Mouse (Mus musculus) 3134 (cell line): ENCODE results near the gene Crhbp.

Source experiments
- DNase-seq: peaks from one replicate; pipeline ENCODE4 v3.0.0-alpha.2; 2011; ENCODE audit warnings: low spot score; ENCODE audit not compliant: insufficient read length; ENCODE audit errors: extremely low read depth

Crhbp gene

DNA sequence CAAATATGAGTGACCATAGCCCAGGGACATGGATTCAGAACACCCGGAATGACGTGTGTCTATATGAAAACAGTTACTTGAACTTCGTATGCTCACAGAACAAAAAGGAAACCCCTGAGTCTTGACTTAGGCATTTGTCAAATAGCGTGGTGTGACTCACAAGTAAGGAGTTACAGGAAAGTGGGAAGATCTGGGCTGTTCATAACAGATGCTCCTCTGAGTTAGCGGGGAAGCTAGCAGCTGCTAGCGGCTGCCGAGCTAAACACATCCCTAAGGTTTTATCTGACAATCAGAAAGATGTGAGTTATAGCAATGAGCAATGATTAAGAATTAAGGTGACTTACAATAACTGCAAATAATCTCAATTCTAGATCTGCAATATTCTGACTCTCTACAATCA is 19.8 kb downstream of the Crhbp start:
- DNase-seq = no peak

DNA sequence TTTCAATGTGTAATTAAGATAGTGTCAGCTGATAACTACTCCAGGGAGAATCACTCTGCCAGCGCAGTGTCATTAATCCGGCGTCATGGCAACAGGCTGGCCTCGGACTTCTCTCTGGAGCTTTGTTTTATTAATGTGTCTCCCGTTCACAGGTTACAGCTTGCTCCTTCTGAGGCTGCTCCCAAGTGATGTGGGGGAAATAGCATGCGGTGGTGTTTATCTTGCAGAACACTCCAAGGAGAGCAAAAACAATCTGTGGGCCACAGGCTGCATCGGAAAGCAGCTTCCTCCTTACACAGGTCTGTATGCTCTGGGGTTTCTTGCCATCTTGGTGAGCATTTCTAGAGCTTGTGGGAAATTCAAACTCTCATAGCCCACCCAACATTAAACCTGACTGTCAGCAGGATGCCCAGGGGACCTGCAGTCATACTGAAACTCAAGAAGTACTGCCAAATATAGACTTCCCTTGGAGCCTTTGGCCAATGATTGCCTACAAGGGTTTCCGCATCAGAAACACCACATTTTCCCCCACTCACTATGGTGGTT is 25.4 kb downstream of the Crhbp start:
- no peak for DNase-seq

DNA sequence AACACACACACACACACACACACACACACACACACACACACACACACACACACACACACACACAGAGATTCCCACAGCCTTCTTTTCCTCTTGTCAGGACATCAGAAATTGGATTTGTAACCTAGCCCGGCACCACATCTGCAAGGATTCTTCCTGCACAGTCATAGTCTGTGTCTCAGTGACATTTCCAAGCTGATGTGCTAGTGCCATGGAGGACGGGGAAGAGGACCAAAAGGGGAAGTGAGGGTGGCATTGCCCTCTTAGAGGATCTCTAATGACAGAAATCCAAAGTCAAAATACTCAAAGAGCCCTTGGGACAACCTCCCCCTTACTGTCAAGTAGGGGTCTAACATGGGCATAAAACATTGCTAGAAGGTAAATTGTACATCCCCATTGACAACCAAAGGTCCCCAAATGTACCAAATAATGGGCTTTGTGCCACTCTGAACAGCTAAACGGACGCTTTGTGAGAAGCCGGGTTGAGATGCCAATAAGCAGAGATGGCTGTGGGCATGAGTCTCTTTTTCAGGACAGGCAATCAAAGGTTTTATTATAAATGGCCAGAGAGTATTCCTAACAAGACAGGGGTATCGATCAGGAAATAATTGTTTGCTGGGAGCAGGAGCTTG is 26.0 kb downstream of the Crhbp start:
- DNase-seq = no peak

DNA sequence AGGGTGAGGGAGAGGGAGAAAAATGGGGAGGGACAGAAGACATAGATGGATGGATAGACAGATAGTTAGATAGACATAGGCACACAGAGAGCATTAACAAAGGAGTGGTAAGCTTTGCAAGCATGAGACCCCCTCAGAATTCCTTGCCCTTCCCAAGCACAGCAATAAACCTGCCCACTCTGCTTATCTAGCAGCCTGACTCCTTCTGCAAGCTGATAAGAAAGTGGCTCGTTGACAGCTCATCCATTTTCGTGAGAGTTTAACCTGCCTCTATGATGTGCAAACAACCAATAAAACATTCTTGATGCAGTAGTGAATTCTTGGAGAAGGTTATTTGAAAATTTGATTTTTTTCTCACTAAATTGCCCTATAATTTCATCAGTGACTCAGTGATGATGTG is 32.5 kb downstream of the Crhbp start:
- no peak for DNase-seq

DNA sequence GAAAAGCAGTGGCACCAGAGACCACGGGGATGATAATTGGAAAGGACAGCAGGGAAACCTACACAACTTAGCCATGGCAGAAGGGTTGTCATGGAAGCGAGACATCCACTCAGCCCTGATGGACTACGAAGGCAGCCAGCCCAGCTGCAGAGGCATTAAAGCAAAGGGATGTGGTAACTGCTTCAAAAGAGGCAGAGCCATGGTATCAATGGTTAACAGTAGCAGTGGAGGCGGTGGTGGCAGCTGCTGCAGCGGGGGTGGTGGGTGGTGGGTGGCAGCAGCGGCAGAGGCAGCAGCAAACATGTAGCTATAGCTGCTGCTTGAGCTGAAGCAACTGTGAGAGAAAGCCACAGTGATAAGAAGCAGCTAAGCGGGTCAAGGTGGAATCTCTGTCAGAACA is 51.5 kb downstream of the Crhbp start:
- DNase-seq = no peak

DNA sequence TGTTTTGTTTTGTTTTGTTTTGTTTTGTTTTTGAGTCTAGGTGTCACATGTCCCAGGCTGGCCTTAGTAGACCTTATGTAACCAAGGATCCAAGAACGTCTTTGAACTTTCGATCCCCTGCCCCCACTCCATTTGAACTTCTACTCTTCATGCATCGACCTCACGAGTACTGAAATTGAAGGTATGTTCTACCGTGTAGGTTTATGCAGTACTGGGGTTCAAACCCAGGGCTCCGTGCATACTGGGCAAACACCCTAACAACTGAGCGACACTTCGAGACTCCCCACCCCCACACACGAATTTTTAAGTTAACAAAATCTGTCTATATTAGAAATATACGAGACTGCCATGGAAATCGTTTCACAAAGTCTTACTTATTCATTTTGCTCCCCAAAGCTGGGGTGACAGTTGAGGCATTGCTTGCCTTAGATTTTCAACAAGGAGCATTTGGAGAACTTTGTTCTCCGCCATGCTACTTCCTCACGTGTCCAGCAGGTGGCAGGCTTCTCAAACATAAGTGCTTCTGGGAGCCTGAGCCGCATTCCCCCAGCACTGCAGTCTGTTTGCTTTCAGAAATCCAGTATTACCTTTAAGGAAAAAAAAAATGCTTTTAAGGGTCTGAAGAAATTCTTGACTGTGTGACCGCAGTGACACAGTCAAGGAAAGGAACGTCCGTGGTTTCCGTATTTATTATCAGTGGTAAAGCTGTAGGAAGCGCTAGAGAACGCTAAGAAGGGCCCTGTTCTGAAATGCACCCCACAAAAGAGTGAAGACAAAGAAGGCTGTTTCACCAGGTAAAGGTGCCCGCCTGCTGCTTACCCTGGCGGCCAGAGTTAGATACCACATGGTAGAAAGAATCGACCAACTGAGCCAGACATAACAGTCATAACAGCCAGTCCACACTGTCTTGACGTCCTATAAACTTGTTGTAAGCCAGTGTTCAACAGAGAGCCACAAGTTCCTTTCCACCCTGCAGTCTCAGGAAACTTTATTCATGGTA is 54.6 kb downstream of the Crhbp start:
- peak; percentile 9 for DNase-seq

DNA sequence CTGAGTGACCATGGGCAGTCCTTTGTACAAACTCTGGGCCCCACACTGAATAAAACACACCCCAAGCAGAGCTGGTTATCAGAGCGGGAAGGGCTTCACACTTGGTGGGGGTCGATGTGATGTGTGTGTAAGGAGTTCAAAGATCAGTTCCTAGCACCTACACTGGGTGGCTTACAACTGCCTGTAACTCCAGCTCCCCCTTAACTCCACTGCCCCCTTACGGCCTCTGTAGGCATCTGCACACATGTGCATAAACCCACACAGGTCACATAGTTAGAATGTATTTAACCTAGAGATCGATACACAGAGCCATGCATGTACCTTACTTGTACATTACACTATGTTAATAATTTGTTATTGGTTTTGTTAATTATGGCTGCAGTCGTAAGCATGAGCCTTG is 56.5 kb downstream of the Crhbp start:
- no peak for DNase-seq

DNA sequence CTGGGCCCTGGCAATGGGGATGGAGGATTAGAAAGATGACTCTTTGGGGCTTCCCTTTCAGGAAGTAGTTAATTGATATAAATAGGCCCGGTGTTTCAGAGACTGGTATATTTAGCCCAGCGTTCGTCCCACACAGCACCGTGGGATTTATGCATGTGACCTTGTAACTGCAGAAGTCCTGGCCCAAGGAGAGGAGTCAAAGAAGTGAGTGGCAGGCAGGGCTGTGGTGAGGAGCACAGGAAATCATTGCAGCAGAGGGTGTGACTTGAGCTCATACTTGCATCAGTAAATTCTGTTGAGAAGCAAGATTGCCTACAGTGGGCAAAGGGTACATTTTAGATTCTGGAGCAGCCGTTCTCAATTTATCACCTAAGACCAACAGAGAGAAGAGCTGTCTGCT is 62.3 kb downstream of the Crhbp start:
- DNase-seq = no peak
